20 mouse cellular contexts compared by ENCODE assay signal in the genomic region with DNA sequence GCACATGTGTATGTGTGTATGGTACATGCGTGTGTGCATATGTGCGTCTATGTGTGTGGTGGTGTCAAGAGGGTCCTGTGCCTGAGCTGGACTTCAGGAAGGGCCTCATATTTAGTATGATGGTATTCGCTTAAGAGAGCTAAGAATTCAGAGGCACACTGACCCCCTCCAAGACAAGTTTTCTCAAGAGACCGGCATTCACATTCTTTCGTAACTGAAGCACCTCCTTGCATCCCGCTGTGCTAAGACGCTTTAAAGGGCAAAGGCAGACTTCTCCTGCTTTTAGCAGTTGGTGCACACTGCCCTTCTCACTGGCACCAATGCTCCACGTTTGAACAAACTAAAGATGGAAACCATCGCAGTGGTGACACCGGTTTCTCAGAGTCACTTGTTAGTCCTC.
"Had no signal": no experiment of that assay in that cellular context is flagged by ENCODE, and none has a peak within 500 bp of the region (broad histone marks: within the 10 kb centered on the region; RNA-seq: fewer than 3 reads in every experiment).

No protein-coding gene starts in this region.

- H3K36me3 ChIP-seq: limb, embryonic 15.5 days; liver, embryonic 12.5 days; midbrain, embryonic 10.5 days; midbrain, embryonic 12.5 days; neural tube, embryonic 13.5 days; neural tube, embryonic 15.5 days had no signal

- DNase-seq: lung, adult 2 months; lung, postnatal 36 days; midbrain, embryonic 14.5 days; retina, postnatal 1 day; right cerebral cortex, adult 18-20 months; right cerebral cortex, postnatal 25 days; right cerebral cortex, postnatal 4 days; spleen, adult 18-20 months; thymus, adult 18-20 months; thymus, postnatal 14 days; thymus, postnatal 36 days had no signal

- H3K4me1 ChIP-seq: liver, embryonic 12.5 days had no signal

- H3K27me3 ChIP-seq: limb, embryonic 15.5 days; liver, embryonic 12.5 days; neural tube, embryonic 13.5 days; neural tube, embryonic 15.5 days had no signal

- H3K9me3 ChIP-seq: limb, embryonic 15.5 days; liver, embryonic 12.5 days; midbrain, embryonic 10.5 days; midbrain, embryonic 12.5 days; neural tube, embryonic 13.5 days; neural tube, embryonic 15.5 days had no signal

- H3K4me2 ChIP-seq: limb, embryonic 15.5 days; liver, embryonic 12.5 days; midbrain, embryonic 12.5 days; neural tube, embryonic 13.5 days; neural tube, embryonic 15.5 days had no signal

- H3K9ac ChIP-seq: limb, embryonic 15.5 days; liver, embryonic 12.5 days; liver, embryonic 14.5 days; midbrain, embryonic 12.5 days; neural tube, embryonic 13.5 days; neural tube, embryonic 15.5 days had no signal

- H3K4me3 ChIP-seq: limb, embryonic 15.5 days; liver, embryonic 12.5 days; midbrain, embryonic 10.5 days; midbrain, embryonic 12.5 days; myocyte; neural tube, embryonic 13.5 days; neural tube, embryonic 15.5 days had no signal

- H3K27ac ChIP-seq: limb, embryonic 15.5 days; liver, embryonic 12.5 days; liver, embryonic 14.5 days; midbrain, embryonic 10.5 days; midbrain, embryonic 12.5 days; neural tube, embryonic 13.5 days; neural tube, embryonic 15.5 days had no signal

- ATAC-seq: liver, embryonic 12.5 days; midbrain, embryonic 16.5 days had no signal
